Mouse (Mus musculus) testis, adult 2 months (tissue): ENCODE data around the gene Bspry.

Experiments
- CTCF ChIP-seq: fragments of 200-500 bp; IDR thresholded peaks from 2 replicates; pipeline ENCODE4 v1.5.1; 2012; ENCODE audit warnings: low read depth, mild to moderate bottlenecking, inconsistent platforms, low read length, moderate library complexity; ENCODE audit not compliant: control insufficient read depth, insufficient read depth, insufficient replicate concordance
- POLR2A ChIP-seq: fragments of 200-500 bp; IDR thresholded peaks from 2 replicates; pipeline ENCODE4 v1.6.1; 2012; ENCODE audit warnings: low read depth, mild to moderate bottlenecking, inconsistent platforms, low read length, moderate library complexity; ENCODE audit not compliant: control insufficient read depth

DNA sequence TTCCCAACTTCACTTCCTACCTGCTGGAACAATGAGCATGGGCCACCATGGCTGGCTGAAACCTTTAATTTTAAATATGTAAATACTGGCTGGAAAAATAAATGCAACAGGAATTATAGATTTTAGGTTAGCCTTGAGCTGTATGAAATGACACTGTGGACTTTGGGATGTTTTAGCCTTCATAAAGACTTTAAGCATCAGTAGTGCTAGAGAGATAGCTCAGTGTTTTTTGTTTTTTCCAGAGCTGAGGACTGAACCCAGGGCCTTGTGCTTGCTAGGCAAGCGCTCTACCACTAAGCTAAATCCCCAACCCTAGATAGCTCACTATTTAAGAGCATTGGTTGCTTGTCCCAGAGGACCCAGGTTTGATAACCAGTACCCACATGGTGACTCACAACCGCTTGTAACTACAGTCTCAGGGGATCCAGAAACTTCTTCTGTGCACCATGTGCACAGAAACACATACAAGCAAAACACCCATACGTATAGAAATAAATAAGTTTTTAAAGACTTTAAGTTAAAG is 42.5 kb upstream of the Bspry start:
- no peak for TF ChIP-seq POLR2A
- TF ChIP-seq CTCF: no peak
